Mouse (Mus musculus) spleen, adult 18-20 months (tissue): ENCODE data around the gene Olfr1193.
"Not testable (repeated sequence)": the region's sequence is repeated elsewhere in the genome, so short reads cannot be mapped to it uniquely, and the experiment has no call there.

ENCODE experiments used
- DNase-seq, 2 experiments: peaks; one replicate each; pipeline ENCODE4 v3.0.0; 2022; ENCODE audit warnings: mixed read lengths in 2 of 2

Gene Olfr1193

DNA sequence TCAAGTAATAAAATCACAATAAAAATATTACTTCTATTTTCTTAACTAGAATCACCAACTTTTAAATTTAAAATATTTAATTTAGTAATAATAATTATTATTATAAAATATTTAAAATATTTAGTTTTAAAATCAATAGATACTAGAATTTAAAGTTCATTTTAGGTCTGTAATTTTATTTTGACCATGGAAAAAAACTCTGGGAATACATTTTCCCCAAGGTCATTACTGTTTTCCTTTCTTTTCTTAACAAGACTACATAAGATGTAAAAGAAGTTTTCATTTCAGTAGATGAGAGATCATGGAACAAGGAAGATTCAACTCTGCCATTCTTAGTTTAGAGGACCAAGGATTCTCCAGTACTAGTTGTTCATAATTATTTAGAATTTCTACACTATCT lies at the start of gene Olfr1193:
TSS of gene Olfr1193 (plus strand) at position 301 of the 400 bp plus-strand sequence.
- DNase-seq = not testable (repeated sequence)

DNA sequence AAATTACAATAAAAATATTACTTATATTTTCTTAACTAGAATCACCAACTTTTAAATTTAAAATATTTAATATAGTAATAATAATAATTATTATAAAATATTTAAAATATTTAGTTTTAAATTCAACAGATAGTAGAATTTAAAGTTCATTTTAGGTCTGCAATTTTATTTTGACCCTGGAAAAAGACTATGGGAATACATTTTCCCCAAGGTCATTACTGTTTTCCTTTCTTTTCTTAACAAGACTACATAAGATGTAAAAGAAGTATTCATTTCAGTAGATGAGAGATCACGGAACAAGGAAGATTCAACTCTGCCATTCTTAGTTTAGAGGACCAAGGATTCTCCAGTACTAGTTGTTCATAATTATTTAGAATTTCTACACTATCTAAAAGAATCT lies 35.2 kb upstream of the Olfr1193 start, which contains the start of gene Olfr1191-ps1:
TSS of gene Olfr1191-ps1 (plus strand) at position 301 of the 400 bp plus-strand sequence.
- DNase-seq = not testable (repeated sequence)

GRCm38 (mm10) chr2:88648209-88648608 lies 27.2 kb upstream of the Olfr1193 start, which contains the start of gene Olfr1192-ps1:
Gene Olfr1192-ps1, plus strand, starts transcription at chr2:88648509.
- no peak for DNase-seq

DNA sequence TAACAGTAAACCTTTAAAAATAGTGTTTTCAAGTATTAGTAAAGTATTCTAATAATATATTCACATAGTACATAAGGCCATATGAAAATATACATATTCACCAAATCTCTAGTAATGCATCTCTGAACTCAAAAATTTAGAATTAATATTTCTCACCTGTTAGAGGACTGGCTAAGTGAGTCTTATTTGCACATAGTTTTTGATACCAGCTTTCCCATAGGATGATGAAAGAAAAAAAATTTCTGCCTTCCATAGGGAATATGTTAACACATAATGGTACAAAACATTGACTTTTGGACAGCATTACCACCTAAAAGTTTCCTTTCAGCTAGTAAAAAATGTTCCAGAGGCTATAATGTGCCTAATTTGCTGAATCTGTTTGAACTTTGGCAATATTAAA lies 13.7 kb downstream of the Olfr1193 start, which contains the start of gene Olfr1195:
TSS of gene Olfr1195 (minus strand) at position 101 of the 400 bp plus-strand sequence.
- DNase-seq = no peak

- DNase-seq = no peak
Observed at GRCm38 (mm10) chr2:88704497-88704896, 29.1 kb downstream of the Olfr1193 start, which contains the start of gene Olfr1196. Gene Olfr1196, minus strand, starts transcription at chr2:88704597.
